Mouse (Mus musculus): ENCODE results near the gene Kcne1. TPM values are rescaled to one million over a fixed set of nuclear protein-coding genes. Genes with fewer than 3 reads are reported as not detected.

Gene Kcne1
- polyA plus RNA-seq, 1 experiment from 2014 or later = 162 TPM

- peak overlapping the region; percentile 73 for H3K4me3 ChIP-seq
- H3K27ac ChIP-seq = peak overlapping the region; percentile 81
- H3K27me3 ChIP-seq = no peaks in the 10 kb centered on the region
- H3K9ac ChIP-seq = no peak overlapping the region
- peaks cover 21% of the 10 kb centered on the region for H3K4me1 ChIP-seq (replicated peaks)
- no peaks in the 10 kb centered on the region for H3K9me3 ChIP-seq (replicated peaks)
- ATAC-seq (replicated peaks; ENCODE audit: insufficient number of reproducible peaks, insufficient read depth, low FRiP score, low read depth) = no peak
- 31% methylated on average over 5 of the region's 5 CpGs for WGBS
- peaks cover 13% of the 10 kb centered on the region; the same call in 1 of the 2 replicates for H3K36me3 ChIP-seq
- peak overlapping the region; percentile 76 for H3K4me2 ChIP-seq
Observed at GRCm38 (mm10) chr16:92302506-92302905, 56.8 kb downstream of the Kcne1 start.

- Histone ChIP-seq H3K27me3 (no peaks in the 10 kb centered on the region), H3K27ac (peak overlapping the region; percentile 81), H3K9ac (peak overlapping the region; percentile 70), H3K4me2 (peak overlapping the region; percentile 76), H3K9me3 (replicated peaks) (no peaks in the 10 kb centered on the region), H3K4me1 (replicated peaks) (peaks cover 21% of the 10 kb centered on the region), H3K4me3 (peak overlapping the region; percentile 73), H3K36me3 (peaks cover 9% of the 10 kb centered on the region; the same call in 1 of the 2 replicates)
- no peak for ATAC-seq (replicated peaks; ENCODE audit: insufficient number of reproducible peaks, insufficient read depth, low FRiP score, low read depth)
- 27% methylated on average over 5 of the region's 5 CpGs for WGBS
Observed at GRCm38 (mm10) chr16:92301989-92302388, 57.3 kb downstream of the Kcne1 start.

DNA sequence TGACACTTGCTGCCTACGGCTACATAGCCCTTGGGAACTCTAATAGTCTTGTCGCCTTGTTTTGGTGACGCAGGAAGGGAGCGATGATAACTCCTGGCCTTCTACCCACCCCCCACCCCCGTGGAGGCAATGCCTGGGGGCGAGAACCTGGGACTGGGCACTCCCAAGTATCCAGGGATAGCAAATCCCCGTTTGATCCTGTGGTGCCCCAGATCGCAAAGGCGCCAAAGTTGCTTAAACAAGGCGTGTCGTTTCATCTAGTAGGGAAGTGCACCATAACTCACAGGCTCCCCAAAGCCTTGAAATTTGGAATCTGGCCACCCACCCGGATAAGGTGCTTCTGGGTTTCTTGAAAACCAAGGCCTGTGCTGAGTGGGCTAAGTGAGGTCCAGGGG lies 57.9 kb downstream of the Kcne1 start:
- peak overlapping the region; percentile 76 for H3K4me2 ChIP-seq
- H3K27ac ChIP-seq = peak overlapping the region; percentile 81
- peak overlapping the region; percentile 73 for H3K4me3 ChIP-seq
- peak overlapping the region; percentile 70 for H3K9ac ChIP-seq
- WGBS = 1% methylated on average over 12 of the region's 12 CpGs
- H3K36me3 ChIP-seq = peaks cover 3% of the 10 kb centered on the region; the same call in 1 of the 2 replicates
- H3K27me3 ChIP-seq = no peaks in the 10 kb centered on the region
- peak; percentile 60 for ATAC-seq (replicated peaks; ENCODE audit: insufficient number of reproducible peaks, insufficient read depth, low FRiP score, low read depth)
- peaks cover 21% of the 10 kb centered on the region for H3K4me1 ChIP-seq (replicated peaks)
- H3K9me3 ChIP-seq (replicated peaks) = no peaks in the 10 kb centered on the region

DNA sequence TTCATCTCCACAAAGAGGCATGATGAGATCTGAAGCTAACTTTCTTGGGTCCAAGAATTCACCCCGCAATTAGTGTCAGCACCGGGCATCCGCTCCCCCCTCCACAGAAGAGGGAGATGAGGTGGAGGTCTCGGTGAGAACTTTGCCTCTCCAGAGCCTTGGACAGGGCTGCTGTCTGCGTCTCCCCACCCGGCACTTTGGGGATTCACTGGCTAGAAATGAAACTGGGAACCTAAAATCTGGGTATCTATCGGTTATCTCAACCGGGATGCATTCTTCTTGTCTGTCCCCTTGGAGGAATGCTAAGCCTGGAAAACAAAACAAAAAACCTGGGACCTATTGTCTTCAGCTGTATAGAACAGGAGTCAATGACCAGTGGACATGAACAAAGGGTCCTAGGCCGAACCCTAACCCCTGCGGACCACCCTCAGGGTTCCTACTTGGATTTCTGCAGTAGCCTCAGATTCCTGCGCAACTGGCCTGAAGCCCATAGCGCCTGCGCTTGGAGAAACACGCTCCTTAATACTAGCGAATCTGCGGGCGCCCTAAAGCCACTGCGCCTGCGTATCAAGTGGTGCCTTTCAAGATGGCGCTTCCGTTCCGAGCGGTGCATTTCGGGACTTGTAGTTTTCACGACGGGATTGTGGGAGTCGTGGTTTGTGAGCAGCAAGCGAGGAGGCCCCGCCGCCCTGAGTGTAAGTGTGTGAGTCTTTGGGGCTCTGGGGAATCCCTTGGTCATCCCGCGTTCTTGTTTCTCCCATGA lies 58.4 kb downstream of the Kcne1 start, which contains the start of gene Smim11:
Gene Smim11, plus strand, starts transcription at position 638 of the 763 bp plus-strand sequence.
- Histone ChIP-seq H3K9ac (peak within 1 kb of the TSS; percentile 70), H3K27me3 (no peaks in the 10 kb centered on the region), H3K4me3 (peak within 1 kb of the TSS; percentile 73), H3K4me1 (replicated peaks) (peaks cover 21% of the 10 kb centered on the region), H3K27ac (peak within 1 kb of the TSS; percentile 81), H3K9me3 (replicated peaks) (no peaks in the 10 kb centered on the region), H3K4me2 (peak within 1 kb of the TSS; percentile 76), H3K36me3 (no peaks in the 10 kb centered on the region)
- 6% methylated on average over 32 of the region's 32 CpGs for WGBS
- ATAC-seq (replicated peaks; ENCODE audit: insufficient number of reproducible peaks, insufficient read depth, low FRiP score, low read depth) = peak; percentile 93

Other genes with a start within 250 kb of the Kcne1 start
- 0.66 and 1.0 TPM in 2 replicates for gene Kcne2, start 67.1 kb downstream of the Kcne1 start, polyA plus RNA-seq (2015; fragmentation: Nextera tagmentation; extraction: Ambion mirVana)
- 100 and 145 TPM in 2 replicates for gene Smim11, start 58.2 kb downstream of the Kcne1 start, polyA plus RNA-seq (2015; fragmentation: Nextera tagmentation; extraction: Ambion mirVana)
- not detected in 2 replicates for gene Fam243, start 38.0 kb downstream of the Kcne1 start, polyA plus RNA-seq (2015; fragmentation: Nextera tagmentation; extraction: Ambion mirVana)
- 85.3 and 94.4 TPM in 2 replicates for gene Rcan1, start 111.4 kb upstream of the Kcne1 start, polyA plus RNA-seq (2015; fragmentation: Nextera tagmentation; extraction: Ambion mirVana)
- 1.8 and 2.9 TPM in 2 replicates for gene Clic6, start 126.3 kb upstream of the Kcne1 start, polyA plus RNA-seq (2015; fragmentation: Nextera tagmentation; extraction: Ambion mirVana)